ENCODE assay signal across 14 mouse cellular contexts in the genomic region with DNA sequence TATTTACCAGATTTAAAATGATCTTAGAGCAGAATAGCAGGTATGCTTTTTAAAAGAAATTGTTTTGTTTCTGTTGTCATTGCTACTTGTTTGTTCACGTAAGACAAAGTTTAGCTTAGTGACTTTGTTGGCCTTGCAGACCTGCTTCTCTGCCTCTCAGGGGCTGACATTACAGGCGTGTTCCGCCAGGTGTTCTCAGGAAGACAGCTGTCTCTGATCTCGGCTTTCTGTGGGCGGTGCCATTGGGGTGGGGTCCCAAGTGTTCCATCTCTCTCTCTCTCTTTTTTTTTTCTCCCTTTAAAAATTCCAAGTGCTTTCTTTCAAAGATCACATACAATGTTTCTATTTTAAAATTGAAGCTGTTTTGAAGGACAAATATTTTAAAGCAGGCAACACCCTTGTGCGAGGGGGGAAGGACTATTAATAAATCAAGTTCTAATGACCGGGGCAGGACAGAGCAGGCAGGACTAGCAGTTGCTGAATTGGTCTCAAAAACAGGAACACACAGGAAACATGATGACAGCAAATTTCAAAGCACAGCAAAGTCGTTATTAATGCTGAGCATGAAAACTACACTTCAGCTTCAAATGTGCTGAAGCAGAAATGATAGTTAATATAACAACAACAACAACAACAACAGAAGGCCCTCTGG. TPM values are rescaled to one million over a fixed set of nuclear protein-coding genes. Genes with fewer than 3 reads are reported as not detected.
DNase-seq lines count a peak whose midpoint lies in the region; ATAC-seq and TF ChIP-seq lines count a peak whose summit lies in the region.
"Had no signal": no experiment of that assay in that cellular context is flagged by ENCODE, and none has a peak within 500 bp of the region (broad histone marks: within the 10 kb centered on the region; RNA-seq: fewer than 3 reads in every experiment).

No protein-coding gene starts in this region.

- 60% methylated on average over 8 of the region's 8 CpGs for WGBS in forebrain, postnatal 0 days

- no peaks in the 10 kb centered on the region for H3K4me1 ChIP-seq in forebrain, postnatal 0 days (ENCODE audit: insufficient read depth)

- TF ChIP-seq CTCF in forebrain, postnatal 0 days (IDR thresholded peaks at IDR 0.05; ENCODE audit: low read depth) = no peak

- H3K27ac ChIP-seq in forebrain, postnatal 0 days (ENCODE audit: low read depth, low read length) = no peak overlapping the region
- H3K27ac ChIP-seq: forebrain, embryonic 13.5 days; hindbrain, embryonic 10.5 days; liver, embryonic 15.5 days had no signal

- H3K4me3 ChIP-seq in forebrain, postnatal 0 days (ENCODE audit: low read depth, low read length) = no peak overlapping the region
- H3K4me3 ChIP-seq: forebrain, embryonic 13.5 days; hindbrain, embryonic 10.5 days; liver, embryonic 15.5 days had no signal

- peak; percentile 30 for DNase-seq in CD4-positive, CD25-positive, alpha-beta regulatory T cell, adult 2 months (ENCODE audit: low read depth, low spot score)
- DNase-seq in kidney, postnatal 36 days = peak; percentile 11 to 46
- no peak for DNase-seq in kidney, postnatal 25 days
- peak; percentile 22 to 40 for DNase-seq in thymus, adult 18-20 months
- DNase-seq in forebrain, postnatal 0 days = no peak
- DNase-seq in layer of hippocampus, postnatal 10 days (ENCODE audit: low spot score in 2 of 2) = no peak
- DNase-seq in spleen, postnatal 36 days (ENCODE audit: low spot score in 2 of 2) = no peak
- DNase-seq: cerebellum, postnatal 14 days had no signal

- no peak for ATAC-seq in CD4-positive, CD25-positive, alpha-beta regulatory T cell, adult 4 months
- ATAC-seq in forebrain, postnatal 0 days = no peak
- ATAC-seq: forebrain, embryonic 13.5 days; lung, postnatal 0 days; Patski had no signal

- no peak overlapping the region for H3K4me2 ChIP-seq in forebrain, postnatal 0 days (ENCODE audit: low read depth)
- H3K4me2 ChIP-seq: forebrain, embryonic 13.5 days; liver, embryonic 15.5 days had no signal

- H3K27me3 ChIP-seq in forebrain, postnatal 0 days (ENCODE audit: insufficient read depth, low read length) = no peaks in the 10 kb centered on the region
- H3K27me3 ChIP-seq: forebrain, embryonic 13.5 days; liver, embryonic 15.5 days; Patski had no signal

- no peaks in the 10 kb centered on the region for H3K36me3 ChIP-seq in forebrain, postnatal 0 days (ENCODE audit: insufficient read depth)
- H3K36me3 ChIP-seq: hindbrain, embryonic 10.5 days; liver, embryonic 15.5 days had no signal

- no peak overlapping the region for H3K9ac ChIP-seq in forebrain, postnatal 0 days
- H3K9ac ChIP-seq: forebrain, embryonic 13.5 days; liver, embryonic 15.5 days had no signal

- H3K9me3 ChIP-seq in forebrain, postnatal 0 days (ENCODE audit: low read length) = no peaks in the 10 kb centered on the region; the same call in 1 of the 2 replicates
- H3K9me3 ChIP-seq: liver, embryonic 15.5 days had no signal

RNA-seq across cellular contexts. Expression of a gene that starts 14.4 kb away (rescaled TPM):
- 10 to 100 TPM; 22.6 to 25.0 TPM for polyA plus RNA-seq in CD4-positive, CD25-positive, alpha-beta regulatory T cell, adult 4 months (2017; shearing (Covaris generic))
- 31.2 and 32.4 TPM in 2 replicates for total RNA-seq in forebrain, postnatal 0 days (2014; rRNA removed)
- 18.3 and 20.7 TPM in 2 replicates for polyA plus RNA-seq in forebrain, postnatal 0 days (2015; fragmentation: Nextera tagmentation; extraction: Ambion mirVana)
- 10 to 100 TPM; 26.3 to 28.1 TPM for total RNA-seq in layer of hippocampus, postnatal 10 days (2021)

Comparison
In these comparisons a context has a peak if more than half of its experiments do, and no peak if none do; other contexts are left out.
1. DNase-seq: peak in CD4-positive, CD25-positive, alpha-beta regulatory T cell, adult 2 months (single experiment), kidney, postnatal 36 days (2 of 2) and thymus, adult 18-20 months (2 of 2); none in kidney, postnatal 25 days (0 of 2), forebrain, postnatal 0 days (single experiment), layer of hippocampus, postnatal 10 days (0 of 2) and spleen, postnatal 36 days (0 of 2).